Mouse (Mus musculus) frontal cortex, postnatal 36 days (tissue): ENCODE results near the gene Baiap2.

ENCODE experiments used
- DNase-seq, 2 experiments: peaks; one replicate each; pipeline ENCODE4 v3.0.0; 2022; ENCODE audit warnings: low spot score in 2 of 2

Gene Baiap2

GRCm38 (mm10) chr11:120011761-120012560 lies 69.4 kb downstream of the Baiap2 start:
- DNase-seq = no peak

GRCm38 (mm10) chr11:120012702-120013101 lies 70.1 kb downstream of the Baiap2 start:
- no peak for DNase-seq

GRCm38 (mm10) chr11:120013174-120013711 lies 70.7 kb downstream of the Baiap2 start:
- peak; percentile 82 to 90 for DNase-seq

- no peak for DNase-seq
These were observed 72.2 kb downstream of the Baiap2 start for GRCm38 (mm10) chr11:120014758-120015157.

- no peak for DNase-seq
These were observed 74.4 kb downstream of the Baiap2 start for GRCm38 (mm10) chr11:120017011-120017410.

- no peak for DNase-seq
These were observed 77.2 kb downstream of the Baiap2 start for GRCm38 (mm10) chr11:120019542-120020440.

GRCm38 (mm10) chr11:120021367-120021766 lies 78.8 kb downstream of the Baiap2 start:
- no peak for DNase-seq

- no peak for DNase-seq
These were observed 79.7 kb downstream of the Baiap2 start for GRCm38 (mm10) chr11:120022216-120022615.

GRCm38 (mm10) chr11:120022841-120023240 lies 80.3 kb downstream of the Baiap2 start:
- no peak for DNase-seq

GRCm38 (mm10) chr11:120026941-120027340 lies 84.4 kb downstream of the Baiap2 start:
- no peak for DNase-seq

- no peak for DNase-seq
These were observed 85.9 kb downstream of the Baiap2 start for GRCm38 (mm10) chr11:120028319-120029092.

- no peak for DNase-seq
These were observed 87.0 kb downstream of the Baiap2 start for GRCm38 (mm10) chr11:120029431-120030144.

- no peak for DNase-seq
These were observed 87.8 kb downstream of the Baiap2 start for GRCm38 (mm10) chr11:120030145-120030901.

GRCm38 (mm10) chr11:120032052-120032451 lies 89.5 kb downstream of the Baiap2 start:
- no peak for DNase-seq

GRCm38 (mm10) chr11:120033473-120033872 lies 90.9 kb downstream of the Baiap2 start:
- no peak for DNase-seq

GRCm38 (mm10) chr11:120034306-120034705 lies 91.7 kb downstream of the Baiap2 start:
- DNase-seq = no peak

GRCm38 (mm10) chr11:120034762-120035161 lies 92.2 kb downstream of the Baiap2 start:
- no peak for DNase-seq

- DNase-seq = no peak
These were observed 97.0 kb downstream of the Baiap2 start for GRCm38 (mm10) chr11:120039581-120039980.

GRCm38 (mm10) chr11:120040440-120040839 lies 97.9 kb downstream of the Baiap2 start:
- peak; percentile 66 to 72 for DNase-seq
